ENCODE assay signal across 8 mouse cellular contexts in genomic region chr8:111625694-111626527, GRCm38 (mm10). TPM values are rescaled to one million over a fixed set of nuclear protein-coding genes. Genes with fewer than 3 reads are reported as not detected.
DNase-seq lines count a peak whose midpoint lies in the region; ATAC-seq and TF ChIP-seq lines count a peak whose summit lies in the region.

No protein-coding gene starts in this region.

- H3K36me3 ChIP-seq in neural tube, embryonic 11.5 days (ENCODE audit: control insufficient read depth, insufficient read depth, low read length) = peaks cover 4% of the 10 kb centered on the region; the same call in 1 of the 2 replicates

- 33% methylated on average over 6 of the region's 6 CpGs for WGBS in neural tube, embryonic 11.5 days

- DNase-seq in right cerebral cortex, adult 2 months (ENCODE audit: low spot score in 2 of 2) = peak; percentile 71 to 74
- no peak for DNase-seq in right cerebral cortex, postnatal 36 days (ENCODE audit: low spot score in 2 of 2)
- DNase-seq in brain, embryonic 14.5 days (ENCODE audit: low read depth) = peak; percentile 80
- peak; percentile 83 for DNase-seq in heart, postnatal 4 days
- DNase-seq in left cerebral cortex, postnatal 36 days (ENCODE audit: low spot score in 2 of 2) = peak; percentile 57 to 70
- peak; percentile 81 for DNase-seq in neural tube, embryonic 11.5 days (ENCODE audit: low spot score)
- DNase-seq in thymus, postnatal 4 days = peak; percentile 83

- H3K4me3 ChIP-seq in neural tube, embryonic 11.5 days (ENCODE audit: low read depth, low read length) = no peak overlapping the region

- H3K4me2 ChIP-seq in neural tube, embryonic 11.5 days (ENCODE audit: low read depth) = no peak overlapping the region

- TF ChIP-seq POLR2A in brain, embryonic 14.5 days (IDR thresholded peaks at IDR 0.05; ENCODE audit: borderline replicate concordance, extremely low read depth, insufficient read depth, insufficient read length, poor library complexity, severe bottlenecking) = no peak

- no peak overlapping the region for H3K27ac ChIP-seq in neural tube, embryonic 11.5 days (ENCODE audit: low read depth, low read length)

- no peaks in the 10 kb centered on the region for H3K9me3 ChIP-seq in neural tube, embryonic 11.5 days (ENCODE audit: control insufficient read depth, low read length)

- TF ChIP-seq CTCF in brain, embryonic 14.5 days (IDR thresholded peaks at IDR 0.05; ENCODE audit: borderline replicate concordance, extremely low read depth, insufficient read depth, insufficient read length) = peak; percentile 90

- intact Hi-C loops in left cerebral cortex, postnatal 36 days (cut with DNase I) = loop anchor here (2.0 kb wide), 1 partner anchor 89 kb away; the partner anchor contains the start of gene Znrf1

- no peak overlapping the region for H3K9ac ChIP-seq in neural tube, embryonic 11.5 days (ENCODE audit: low read length)

- no peaks in the 10 kb centered on the region for H3K27me3 ChIP-seq in neural tube, embryonic 11.5 days (ENCODE audit: control insufficient read depth, insufficient read depth, low read length)

- ATAC-seq in erythroblast, adult 5-6 weeks (replicated peaks; ENCODE audit: low FRiP score, poor library complexity, severe bottlenecking) = peak; percentile 59
- peak; percentile 33; the same call in 1 of the 2 replicates for ATAC-seq in neural tube, embryonic 11.5 days (ENCODE audit: insufficient read depth, low FRiP score, low TSS enrichment)

- H3K4me1 ChIP-seq in neural tube, embryonic 11.5 days (ENCODE audit: control insufficient read depth, insufficient read depth, low read length) = no peaks in the 10 kb centered on the region

RNA-seq across cellular contexts. Expression of gene Ldhd, which starts 4.3 kb away (rescaled TPM):
- 0.58 and 0.68 TPM in 2 replicates for polyA plus RNA-seq in brain, embryonic 14.5 days (2012; rRNA removed)
- total RNA-seq in erythroblast, adult 5-6 weeks (2015; ENCODE audit: low replicate concordance) = not detected in 2 replicates
- total RNA-seq in erythroblast, adult 5-6 weeks (2017; ENCODE audit: low replicate concordance) = 0.42 TPM in 1 of 2 replicates, not detected in the other
- 1 to 10 TPM; 2.7 to 3.8 TPM for total RNA-seq in heart, postnatal 4 days (2021)
- 1 to 10 TPM; 9.7 TPM for total RNA-seq in left cerebral cortex, postnatal 36 days (2021)
- 0.15 and 0.21 TPM in 2 replicates for polyA plus RNA-seq in neural tube, embryonic 11.5 days (2014; fragmentation: Nextera tagmentation; extraction: Ambion mirVana)

RNA-seq across cellular contexts. Expression of gene Zfp1, which starts 17.3 kb away (rescaled TPM):
- 25.6 and 25.9 TPM in 2 replicates for polyA plus RNA-seq in brain, embryonic 14.5 days (2012; rRNA removed)
- 1.2 and 3.3 TPM in 2 replicates for total RNA-seq in erythroblast, adult 5-6 weeks (2015; ENCODE audit: low replicate concordance)
- total RNA-seq in erythroblast, adult 5-6 weeks (2017; ENCODE audit: low replicate concordance) = 1.3 TPM in 1 of 2 replicates, not detected in the other
- total RNA-seq in heart, postnatal 4 days (2021) = 10 to 100 TPM; 10.1 to 10.5 TPM
- total RNA-seq in left cerebral cortex, postnatal 36 days (2021) = 10 to 100 TPM; 22.7 to 24.6 TPM
- polyA plus RNA-seq in neural tube, embryonic 11.5 days (2014; fragmentation: Nextera tagmentation; extraction: Ambion mirVana) = 22.3 and 22.7 TPM in 2 replicates

Comparison
In these comparisons a context has a peak if more than half of its experiments do, and no peak if none do; other contexts are left out.
1. DNase-seq: peak in right cerebral cortex, adult 2 months (2 of 2), brain, embryonic 14.5 days (single experiment), heart, postnatal 4 days (single experiment), left cerebral cortex, postnatal 36 days (2 of 2), neural tube, embryonic 11.5 days (single experiment) and thymus, postnatal 4 days (single experiment); none in right cerebral cortex, postnatal 36 days (0 of 2).